Mouse (Mus musculus): ENCODE results near the gene Trabd.
A peak's percentile ranks its signal among the peaks of the same experiment; 100 is the strongest.

DNA sequence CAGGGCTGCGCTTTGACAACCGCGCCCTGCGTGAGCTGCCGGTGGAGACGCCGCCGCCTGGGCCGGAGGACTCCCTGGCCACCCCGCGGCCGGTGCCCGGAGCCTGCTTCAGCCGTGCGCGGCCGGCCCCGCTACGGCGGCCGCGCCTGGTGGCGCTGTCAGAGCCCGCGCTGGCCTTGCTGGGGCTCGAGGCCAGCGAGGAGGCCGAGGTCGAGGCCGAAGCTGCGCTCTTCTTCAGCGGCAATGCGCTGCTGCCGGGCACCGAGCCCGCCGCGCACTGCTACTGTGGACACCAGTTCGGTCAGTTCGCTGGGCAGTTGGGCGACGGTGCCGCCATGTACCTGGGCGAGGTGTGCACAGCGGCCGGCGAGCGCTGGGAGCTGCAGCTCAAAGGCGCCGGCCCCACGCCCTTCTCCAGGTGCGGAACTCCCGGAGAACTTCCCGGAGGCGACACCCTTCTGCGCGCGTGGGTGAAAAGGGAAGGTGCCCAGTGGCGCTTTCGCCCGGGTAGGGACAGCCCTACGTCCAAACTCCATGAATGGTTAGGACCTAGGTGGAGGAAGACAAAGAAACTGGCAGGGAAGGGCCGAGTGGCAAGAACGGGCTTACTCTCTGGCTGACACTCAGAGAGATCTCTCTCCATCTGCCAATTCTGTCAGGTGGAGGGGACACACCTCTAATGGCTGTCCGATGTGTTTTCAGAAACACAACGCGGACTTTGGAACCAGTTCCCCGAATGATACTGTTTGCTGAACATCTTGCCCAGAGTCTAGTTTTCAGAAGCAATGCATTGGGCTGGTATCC lies 14.5 kb downstream of the Trabd start:
- TF ChIP-seq E2F4 (IDR thresholded peaks at IDR 0.05; ENCODE audit: insufficient replicate concordance, low read depth, low read length) (no peak), MEF2A (IDR thresholded peaks at IDR 0.05; ENCODE audit: borderline replicate concordance, low read depth, low read length) (0 out of 2 replicates have a peak, but pooled peaks have one; percentile 0), POLR2A (IDR thresholded peaks at IDR 0.05; ENCODE audit: low read depth, low read length) (no peak), MAZ (IDR thresholded peaks at IDR 0.05; ENCODE audit: low read depth, low read length) (no peak), CHD2 (IDR thresholded peaks at IDR 0.05; ENCODE audit: low read length) (no peak), USF1 (IDR thresholded peaks at IDR 0.05; ENCODE audit: low read depth, low read length) (no peak), RCOR1 (conservative IDR thresholded peaks at IDR 0.05; ENCODE audit: low read depth, low read length) (no peak), GABPA (IDR thresholded peaks at IDR 0.05; ENCODE audit: insufficient replicate concordance, low read depth, low read length) (no peak)

All from CH12.LX (cell line).